Mouse (Mus musculus) MEL (cell line): ENCODE data around the gene Bco1. TPM values are rescaled to one million over a fixed set of nuclear protein-coding genes. Genes with fewer than 3 reads are reported as not detected.

ENCODE experiments used
- DNase-seq: peaks from one replicate; pipeline ENCODE4 v3.0.0; 2011; ENCODE audit warnings: low read depth, low spot score
- H3K27ac ChIP-seq: 2 replicates; pipeline ENCODE4 v1.5.1; 2012; ENCODE audit warnings: low read depth, mild to moderate bottlenecking, control low read depth, low read length, moderate library complexity; ENCODE audit not compliant: control insufficient read depth
- H3K27me3 ChIP-seq, 2 experiments: fragments of 150-350 bp in 1 of 2; sonication (generic) in 1 of 2; 2 replicates each; pipeline ENCODE4 v1.6.1; 2012; ENCODE audit warnings: low read length in 2 of 2, mild to moderate bottlenecking in 2 of 2, improper control_type of control experiment in 1 of 2, moderate library complexity in 1 of 2; ENCODE audit not compliant: insufficient read depth in 2 of 2, control insufficient read depth in 1 of 2
- H3K36me3 ChIP-seq, 2 experiments: 2 replicates each; pipeline ENCODE4 v1.6.1; 2012 to 2014; ENCODE audit warnings: low read length in 2 of 2, improper control_type of control experiment in 1 of 2, inconsistent platforms in 1 of 2, mild to moderate bottlenecking in 1 of 2; ENCODE audit not compliant: insufficient read depth in 2 of 2, control insufficient read depth in 1 of 2
- H3K4me1 ChIP-seq, 2 experiments: fragments of 150-350 bp in 1 of 2; sonication (generic) in 1 of 2; 2 replicates each; pipeline ENCODE4 v1.6.1; 2012; ENCODE audit warnings: low read length in 2 of 2, improper control_type of control experiment in 1 of 2, mild to moderate bottlenecking in 1 of 2; ENCODE audit not compliant: insufficient read depth in 2 of 2, control insufficient read depth in 1 of 2
- H3K4me3 ChIP-seq, 2 experiments: fragments of 150-350 bp in 1 of 2; sonication (generic) in 1 of 2; 2 replicates each; pipeline ENCODE4 v1.5.1; 2012; ENCODE audit warnings: low read depth in 2 of 2, low read length in 2 of 2, mild to moderate bottlenecking in 2 of 2, moderate library complexity in 2 of 2, control low read depth in 1 of 2, improper control_type of control experiment in 1 of 2; ENCODE audit not compliant: control insufficient read depth in 1 of 2, insufficient read depth in 1 of 2
- H3K79me2 ChIP-seq: 2 replicates; pipeline ENCODE4 v1.6.1; 2012; ENCODE audit warnings: mild to moderate bottlenecking, low read length, moderate library complexity; ENCODE audit not compliant: control insufficient read depth, poor library complexity, insufficient read depth
- H3K9ac ChIP-seq: 2 replicates; pipeline ENCODE4 v1.6.1; 2012; ENCODE audit warnings: low read depth, mild to moderate bottlenecking, control low read depth, low read length, moderate library complexity; ENCODE audit not compliant: control insufficient read depth, poor library complexity, severe bottlenecking
- H3K9me3 ChIP-seq: fragments of 150-350 bp; sonication (generic); replicated peaks from 2 replicates; pipeline ENCODE4 v1.6.1; 2012; ENCODE audit warnings: mild to moderate bottlenecking, low read length, improper control_type of control experiment, moderate library complexity; ENCODE audit not compliant: insufficient read depth
- CHD1 ChIP-seq: IDR thresholded peaks from 2 replicates; pipeline ENCODE4 v1.6.1; 2012; ENCODE audit warnings: low read depth, mild to moderate bottlenecking, inconsistent platforms, low read length, improper control_type of control experiment
- CTCF ChIP-seq, 3 experiments: IDR thresholded peaks in 2 of 3; conservative IDR thresholded peaks in 1 of 3; 2 replicates each; pipeline ENCODE4 v1.5.1; 2011 to 2012; ENCODE audit warnings: low read length in 3 of 3, low read depth in 2 of 3, mild to moderate bottlenecking in 2 of 3, improper control_type of control experiment in 1 of 3, inconsistent platforms in 1 of 3, mixed read lengths in 1 of 3, moderate library complexity in 1 of 3; ENCODE audit not compliant: control insufficient read depth in 1 of 3, insufficient read depth in 1 of 3, poor library complexity in 1 of 3, severe bottlenecking in 1 of 3
- HCFC1 ChIP-seq: IDR thresholded peaks from 2 replicates; pipeline ENCODE4 v1.6.1; 2012; ENCODE audit warnings: low read depth, mild to moderate bottlenecking, inconsistent platforms, low read length, improper control_type of control experiment, moderate library complexity
- JUND ChIP-seq: IDR thresholded peaks from 2 replicates; pipeline ENCODE4 v1.6.1; 2011; ENCODE audit warnings: low read depth, mild to moderate bottlenecking, improper control_type of control experiment, low read length
- KAT2A ChIP-seq: conservative IDR thresholded peaks from 2 replicates; pipeline ENCODE4 v1.6.1; 2012; ENCODE audit warnings: low read depth, low read length, improper control_type of control experiment, inconsistent platforms
- MAFK ChIP-seq: IDR thresholded peaks from 2 replicates; pipeline ENCODE4 v1.6.1; 2011; ENCODE audit warnings: low read depth, mild to moderate bottlenecking, low read length, improper control_type of control experiment, borderline replicate concordance
- MEF2A ChIP-seq: IDR thresholded peaks from 2 replicates; pipeline ENCODE4 v1.6.1; 2014; ENCODE audit warnings: low read depth, mild to moderate bottlenecking, inconsistent platforms, low read length, improper control_type of control experiment; ENCODE audit not compliant: poor library complexity, insufficient replicate concordance, severe bottlenecking; ENCODE audit errors: extremely low read depth
- MYB ChIP-seq: IDR thresholded peaks from 2 replicates; pipeline ENCODE4 v1.6.1; 2011; ENCODE audit warnings: mild to moderate bottlenecking, low read depth, low read length, improper control_type of control experiment
- NELFE ChIP-seq: IDR thresholded peaks from 2 replicates; pipeline ENCODE4 v1.6.1; 2011; ENCODE audit warnings: low read depth, low read length, improper control_type of control experiment
- NRF1 ChIP-seq: IDR thresholded peaks from 2 replicates; pipeline ENCODE4 v1.6.1; 2014; ENCODE audit warnings: low read depth, mild to moderate bottlenecking, inconsistent platforms, low read length, improper control_type of control experiment, moderate library complexity; ENCODE audit not compliant: poor library complexity, insufficient read depth, severe bottlenecking
- POLR2A ChIP-seq, 2 experiments: IDR thresholded peaks; 2 replicates each; pipeline ENCODE4 v1.6.1; 2011 to 2012; ENCODE audit warnings: low read length in 2 of 2, mild to moderate bottlenecking in 2 of 2, control low read depth in 1 of 2, improper control_type of control experiment in 1 of 2, low read depth in 1 of 2, moderate library complexity in 1 of 2; ENCODE audit not compliant: control insufficient read depth in 1 of 2, insufficient read depth in 1 of 2, poor library complexity in 1 of 2
- POLR2AphosphoS2 ChIP-seq: IDR thresholded peaks from 2 replicates; pipeline ENCODE4 v1.6.1; 2011; ENCODE audit warnings: low read length, improper control_type of control experiment
- TBP ChIP-seq: IDR thresholded peaks from 2 replicates; pipeline ENCODE4 v1.8.0; 2011; ENCODE audit warnings: low read depth, low read length, improper control_type of control experiment
- TCF12 ChIP-seq: IDR thresholded peaks from 2 replicates; pipeline ENCODE4 v1.6.1; 2014; ENCODE audit warnings: low read depth, mild to moderate bottlenecking, inconsistent platforms, low read length, improper control_type of control experiment, moderate library complexity
- USF2 ChIP-seq, 2 experiments: IDR thresholded peaks; 2 replicates each; pipeline ENCODE4 v1.6.1; 2011 to 2012; ENCODE audit warnings: improper control_type of control experiment in 2 of 2, low read length in 2 of 2, borderline replicate concordance in 1 of 2, inconsistent platforms in 1 of 2, low read depth in 1 of 2, mild to moderate bottlenecking in 1 of 2; ENCODE audit not compliant: insufficient read depth in 1 of 2
- ZMIZ1 ChIP-seq: IDR thresholded peaks from 2 replicates; pipeline ENCODE4 v1.6.1; 2012; ENCODE audit warnings: low read depth, mild to moderate bottlenecking, inconsistent platforms, low read length, improper control_type of control experiment, moderate library complexity
- ZNF384 ChIP-seq: IDR thresholded peaks from 2 replicates; pipeline ENCODE4 v1.6.1; 2012; ENCODE audit warnings: low read depth, mild to moderate bottlenecking, inconsistent platforms, low read length, improper control_type of control experiment
- polyA plus RNA-seq, 2 experiments: library from polyadenylated mRNA; stranded (reverse) in 1 of 2; unstranded in 1 of 2; fragments of >175 nt in 1 of 2; fragments of >200 nt in 1 of 2; gene quantifications; 2 replicates each; pipeline versions ENCODE4 v1.2.1 to v1.2.4; 2012; ENCODE audit warnings: low replicate concordance in 2 of 2, low read depth in 1 of 2; ENCODE audit not compliant: insufficient read length in 2 of 2, insufficient read depth in 1 of 2, missing spikeins in 1 of 2
- total RNA-seq: library from RNA; depleted of rRNA; stranded (reverse); fragments of 300-350 nt; gene quantifications from 2 replicates; pipeline ENCODE4 v1.2.3, GENCODE M21; 2012

Bco1 gene
- total and polyA plus RNA-seq, 3 experiments: 0.70 to 1.2 TPM; not detected in 1

- Histone ChIP-seq H3K9ac (no peak overlapping the region), H3K36me3 (no peaks in the 10 kb centered on the region; a peak in 1 of 4 replicates), H3K79me2 (peaks cover 4% of the 10 kb centered on the region; the same call in 1 of the 2 replicates), H3K4me3 (no peak overlapping the region), H3K27ac (no peak overlapping the region), H3K27me3 (no peaks in the 10 kb centered on the region), H3K4me1 (peaks cover 0 to 3% of the 10 kb centered on the region in 2 experiments; a peak in 1 of 4 replicates), H3K9me3 (no peaks in the 10 kb centered on the region)
- no peak for DNase-seq
- TF ChIP-seq HCFC1 (no peak), NRF1 (no peak), USF2 (IDR thresholded peaks at IDR 0.05; ENCODE audit: borderline replicate concordance in 1 of 2, insufficient read depth in 1 of 2, low read depth in 1 of 2, low read length in 2 of 2) (no peak)
Measured at GRCm38 (mm10) chr8:117167243-117167883, 71.7 kb downstream of the Bco1 start.

GRCm38 (mm10) chr8:117168378-117168777 is 72.7 kb downstream of the Bco1 start:
- DNase-seq: no peak
- H3K4me3 ChIP-seq: no peak overlapping the region
- TF ChIP-seq TBP (no peak), MAFK (no peak), ZMIZ1 (no peak), CTCF (IDR thresholded peaks at IDR 0.05 in 2 of 3, conservative IDR thresholded peaks at IDR 0.05 in 1 of 3; ENCODE audit: control insufficient read depth in 1 of 3, insufficient read depth in 1 of 3, low read depth in 2 of 3, low read length in 3 of 3, poor library complexity in 1 of 3, severe bottlenecking in 1 of 3) (no peak), NELFE (no peak), ZNF384 (no peak), USF2 (IDR thresholded peaks at IDR 0.05; ENCODE audit: borderline replicate concordance in 1 of 2, insufficient read depth in 1 of 2, low read depth in 1 of 2, low read length in 2 of 2) (no peak)
- peaks cover 0 to 9% of the 10 kb centered on the region in 2 experiments; a peak in 3 of 4 replicates for H3K36me3 ChIP-seq
- no peak overlapping the region for H3K9ac ChIP-seq
- no peaks in the 10 kb centered on the region for H3K9me3 ChIP-seq
- H3K79me2 ChIP-seq: peaks cover 1% of the 10 kb centered on the region; the same call in 1 of the 2 replicates
- H3K4me1 ChIP-seq: peaks cover 2 to 12% of the 10 kb centered on the region in 2 experiments; a peak in 3 of 4 replicates
- H3K27me3 ChIP-seq: no peaks in the 10 kb centered on the region
- no peak overlapping the region for H3K27ac ChIP-seq

- peaks cover 0 to 9% of the 10 kb centered on the region in 2 experiments; a peak in 3 of 4 replicates for H3K36me3 ChIP-seq
- no peaks in the 10 kb centered on the region for H3K27me3 ChIP-seq
- H3K4me1 ChIP-seq: peaks cover 2 to 12% of the 10 kb centered on the region in 2 experiments; a peak in 3 of 4 replicates
- TF ChIP-seq TCF12: no peak
- TF ChIP-seq ZNF384: no peak
- TF ChIP-seq CTCF (IDR thresholded peaks at IDR 0.05 in 2 of 3, conservative IDR thresholded peaks at IDR 0.05 in 1 of 3; ENCODE audit: control insufficient read depth in 1 of 3, insufficient read depth in 1 of 3, low read depth in 2 of 3, low read length in 3 of 3, poor library complexity in 1 of 3, severe bottlenecking in 1 of 3): no peak
- TF ChIP-seq POLR2AphosphoS2: no peak
- no peak for TF ChIP-seq MYB
- no peak for TF ChIP-seq KAT2A
- TF ChIP-seq MEF2A: no peak
- no peak for TF ChIP-seq TBP
- TF ChIP-seq JUND: no peak
- no peak for TF ChIP-seq USF2 (IDR thresholded peaks at IDR 0.05; ENCODE audit: borderline replicate concordance in 1 of 2, insufficient read depth in 1 of 2, low read depth in 1 of 2, low read length in 2 of 2)
- no peak for TF ChIP-seq POLR2A (IDR thresholded peaks at IDR 0.05; ENCODE audit: control insufficient read depth in 1 of 2, insufficient read depth in 1 of 2, low read depth in 1 of 2, low read length in 2 of 2, poor library complexity in 1 of 2)
- no peak for TF ChIP-seq CHD1
- H3K27ac ChIP-seq: no peak overlapping the region
- DNase-seq: no peak
- H3K9ac ChIP-seq: no peak overlapping the region
- no peaks in the 10 kb centered on the region for H3K79me2 ChIP-seq
- no peaks in the 10 kb centered on the region for H3K9me3 ChIP-seq
- no peak overlapping the region for H3K4me3 ChIP-seq
Measured at GRCm38 (mm10) chr8:117171826-117172225, 76.2 kb downstream of the Bco1 start.
